8 mouse cellular contexts compared by ENCODE assay signal in genomic region chr14:55497449-55497821, GRCm38 (mm10). TPM values are rescaled to one million over a fixed set of nuclear protein-coding genes. Genes with fewer than 3 reads are reported as not detected.
DNase-seq lines count a peak whose midpoint lies in the region; ATAC-seq and TF ChIP-seq lines count a peak whose summit lies in the region.

No protein-coding gene starts in this region.

- ATAC-seq in hindbrain, embryonic 16.5 days = peak; percentile 62
- ATAC-seq in megakaryocyte progenitor cell, adult 5-6 weeks (replicated peaks; ENCODE audit: poor library complexity) = peak; percentile 99

- no peaks in the 10 kb centered on the region for H3K9me3 ChIP-seq in hindbrain, embryonic 16.5 days (ENCODE audit: control insufficient read depth, low read length)

- 32% methylated on average over 6 of the region's 6 CpGs for WGBS in hindbrain, embryonic 16.5 days

- H3K27ac ChIP-seq in hindbrain, embryonic 16.5 days (ENCODE audit: low read depth, low read length) = no peak overlapping the region
- peak overlapping the region; percentile 24; the same call in 1 of the 2 replicates for H3K27ac ChIP-seq in left cerebral cortex, adult 2 months

- intact Hi-C loops in left cerebral cortex, adult 2 months (cut with DNase I) = loop anchor here (1.0 to 2.0 kb wide), 3 partner anchors 31 to 60 kb away; no protein-coding TSS in a partner anchor

- H3K9ac ChIP-seq in hindbrain, embryonic 16.5 days (ENCODE audit: low read depth, low read length) = peak overlapping the region; percentile 46; the same call in 1 of the 2 replicates

- peak; percentile 95 for TF ChIP-seq CTCF in left cerebral cortex, adult 2 months (IDR thresholded peaks at IDR 0.05)

- no peaks in the 10 kb centered on the region for H3K27me3 ChIP-seq in hindbrain, embryonic 16.5 days (replicated peaks; ENCODE audit: control insufficient read depth, insufficient read depth, low read length)

- H3K4me2 ChIP-seq in hindbrain, embryonic 16.5 days (ENCODE audit: low read length) = no peak overlapping the region

- H3K4me1 ChIP-seq in hindbrain, embryonic 16.5 days (ENCODE audit: control insufficient read depth, insufficient read depth, low read depth, low read length) = peaks cover 3% of the 10 kb centered on the region

- peaks cover 31% of the 10 kb centered on the region for H3K36me3 ChIP-seq in hindbrain, embryonic 16.5 days (ENCODE audit: control insufficient read depth, insufficient read depth, low read length)

- no peak overlapping the region for H3K4me3 ChIP-seq in hindbrain, embryonic 16.5 days (ENCODE audit: low read length)
- no peak overlapping the region for H3K4me3 ChIP-seq in left cerebral cortex, adult 2 months

- DNase-seq in T-cell, adult 2 months (ENCODE audit: low spot score) = peak; percentile 82
- DNase-seq in cerebellum, adult 9-11 months = peak; percentile 82
- peak; percentile 83 to 86 for DNase-seq in frontal cortex, postnatal 36 days (ENCODE audit: low spot score in 2 of 2)
- DNase-seq in left cerebral cortex, adult 2 months (ENCODE audit: extremely low spot score in 1 of 2, low spot score in 2 of 2) = peak; percentile 81 to 91
- peak; percentile 87 for DNase-seq in right cerebral cortex, postnatal 14 days
- DNase-seq in urinary bladder, postnatal 25 days (ENCODE audit: low spot score) = peak; percentile 90

RNA-seq across cellular contexts. Expression of gene Carmil3, which starts 7.0 kb away (rescaled TPM):
- 22.9 and 26.2 TPM in 2 replicates for polyA plus RNA-seq in hindbrain, embryonic 16.5 days (2015; fragmentation: Nextera tagmentation; extraction: Ambion mirVana)
- 10 to 100 TPM; 48.6 to 55.8 TPM for total RNA-seq in left cerebral cortex, adult 2 months (2021)
- total RNA-seq in megakaryocyte progenitor cell, adult 5-6 weeks (2015) = 0.05 and 0.15 TPM in 2 replicates
- not detected in 2 replicates for total RNA-seq in megakaryocyte progenitor cell, adult 5-6 weeks (2017)

RNA-seq across cellular contexts. Expression of gene Cpne6, which starts 12.8 kb away (rescaled TPM):
- polyA plus RNA-seq in hindbrain, embryonic 16.5 days (2015; fragmentation: Nextera tagmentation; extraction: Ambion mirVana) = 10.2 and 11.7 TPM in 2 replicates
- 100 to 1,000 TPM; 209 to 225 TPM for total RNA-seq in left cerebral cortex, adult 2 months (2021)
- not detected in 2 replicates for total RNA-seq in megakaryocyte progenitor cell, adult 5-6 weeks (2015)
- total RNA-seq in megakaryocyte progenitor cell, adult 5-6 weeks (2017) = not detected in 2 replicates

RNA-seq across cellular contexts. Expression of gene Dhrs4, which starts 18.9 kb away (rescaled TPM):
- polyA plus RNA-seq in hindbrain, embryonic 16.5 days (2015; fragmentation: Nextera tagmentation; extraction: Ambion mirVana) = 28.6 and 29.5 TPM in 2 replicates
- total RNA-seq in left cerebral cortex, adult 2 months (2021) = 10 to 100 TPM; 16.8 to 20.4 TPM
- 38.9 and 48.0 TPM in 2 replicates for total RNA-seq in megakaryocyte progenitor cell, adult 5-6 weeks (2015)
- 58.8 and 67.3 TPM in 2 replicates for total RNA-seq in megakaryocyte progenitor cell, adult 5-6 weeks (2017)

RNA-seq across cellular contexts. Expression of gene Nrl, which starts 27.3 kb away (rescaled TPM):
- polyA plus RNA-seq in hindbrain, embryonic 16.5 days (2015; fragmentation: Nextera tagmentation; extraction: Ambion mirVana) = 0.15 and 0.23 TPM in 2 replicates
- under 1 TPM; 0.29 to 0.84 TPM for total RNA-seq in left cerebral cortex, adult 2 months (2021)
- total RNA-seq in megakaryocyte progenitor cell, adult 5-6 weeks (2015) = not detected in 2 replicates
- total RNA-seq in megakaryocyte progenitor cell, adult 5-6 weeks (2017) = not detected in 2 replicates

RNA-seq across cellular contexts. Expression of gene Pck2, which starts 42.6 kb away (rescaled TPM):
- polyA plus RNA-seq in hindbrain, embryonic 16.5 days (2015; fragmentation: Nextera tagmentation; extraction: Ambion mirVana) = 29.3 and 32.4 TPM in 2 replicates
- 10 to 100 TPM; 31.1 to 36.0 TPM for total RNA-seq in left cerebral cortex, adult 2 months (2021)
- 17.6 and 18.9 TPM in 2 replicates for total RNA-seq in megakaryocyte progenitor cell, adult 5-6 weeks (2015)
- 32.5 and 44.3 TPM in 2 replicates for total RNA-seq in megakaryocyte progenitor cell, adult 5-6 weeks (2017)

Comparison
In these comparisons a context has a peak if more than half of its experiments do, and no peak if none do; other contexts are left out.
1. RNA of gene Carmil3, which starts 7.0 kb away (total RNA-seq): 48.6 to 55.8 TPM in left cerebral cortex, adult 2 months; 0.05 to 0.15 TPM in megakaryocyte progenitor cell, adult 5-6 weeks; every median in the first group is over 10 times any median in the second.
2. RNA of gene Cpne6, which starts 12.8 kb away (total RNA-seq): 209 to 225 TPM in left cerebral cortex, adult 2 months; not detected in megakaryocyte progenitor cell, adult 5-6 weeks; every median in the first group is over 100 times any median in the second.
3. Peak in every context shown above with its lines, with median percentiles within 50 percentile points of each other: DNase-seq.